Mouse (Mus musculus): ENCODE data around the gene Lce1a1.

DNA sequence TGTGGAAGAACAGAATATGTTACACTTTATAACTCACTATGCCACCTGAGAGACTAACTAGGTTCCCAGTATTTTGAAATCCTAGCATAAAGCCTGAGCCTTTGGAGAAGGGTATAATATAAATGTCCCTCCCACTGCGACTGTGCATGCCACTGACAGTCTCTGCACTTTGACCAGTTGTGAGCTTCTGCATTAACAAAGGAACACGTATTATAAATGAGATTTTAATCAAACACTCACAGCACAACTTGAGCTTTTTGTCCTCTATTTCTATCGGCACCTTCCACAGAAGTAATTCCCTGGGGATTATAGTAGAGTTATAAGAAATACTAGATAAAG lies 9.5 kb downstream of the Lce1a1 start:
- TF ChIP-seq CTCF (IDR thresholded peaks at IDR 0.05; ENCODE audit: low read depth, low read length) (no peak), POLR2A (IDR thresholded peaks at IDR 0.05; ENCODE audit: extremely low read depth, insufficient read depth, low read length) (no peak)
